Mouse (Mus musculus) ES-Bruce4 (cell line): ENCODE results near the gene Myo1g. TPM values are rescaled to one million over a fixed set of nuclear protein-coding genes. Genes with fewer than 3 reads are reported as not detected.
A peak's percentile ranks its signal among the peaks of the same experiment; 100 is the strongest.

Experiments used
- H3K27ac ChIP-seq: 2 replicates; pipeline ENCODE4 v1.5.1; 2012; ENCODE audit warnings: low read length, inconsistent platforms; ENCODE audit not compliant: insufficient read depth
- H3K27me3 ChIP-seq: 2 replicates; pipeline ENCODE4 v1.6.1; 2012; ENCODE audit warnings: mild to moderate bottlenecking, low read length, inconsistent platforms; ENCODE audit not compliant: control insufficient read depth, poor library complexity, insufficient read depth, severe bottlenecking
- H3K36me3 ChIP-seq: 2 replicates; pipeline ENCODE4 v1.6.1; 2012; ENCODE audit warnings: inconsistent platforms, mild to moderate bottlenecking, low read length, moderate library complexity; ENCODE audit not compliant: control insufficient read depth, poor library complexity, insufficient read depth, severe bottlenecking
- H3K4me1 ChIP-seq: one replicate; pipeline ENCODE4 v1.8.1; 2011; ENCODE audit warnings: low read length; ENCODE audit not compliant: control insufficient read depth, insufficient read depth
- H3K4me3 ChIP-seq: 2 replicates; pipeline ENCODE4 v1.5.1; 2011; ENCODE audit warnings: low read depth, mild to moderate bottlenecking, low read length
- H3K9ac ChIP-seq: 2 replicates; pipeline ENCODE4 v1.6.1; 2012; ENCODE audit warnings: low read depth, mild to moderate bottlenecking, inconsistent platforms; ENCODE audit not compliant: poor library complexity, severe bottlenecking
- H3K9me3 ChIP-seq: replicated peaks from 2 replicates; pipeline ENCODE4 v1.6.1; 2012; ENCODE audit warnings: mild to moderate bottlenecking, low read length, inconsistent platforms; ENCODE audit not compliant: control insufficient read depth, poor library complexity, insufficient read depth, severe bottlenecking
- CTCF ChIP-seq: IDR thresholded peaks from one replicate; pipeline ENCODE4 v1.8.1; 2011; ENCODE audit warnings: low read depth, low read length
- EP300 ChIP-seq: IDR thresholded peaks from 2 replicates; pipeline ENCODE4 v1.6.1; 2011; ENCODE audit warnings: low read depth, low read length; ENCODE audit not compliant: insufficient read depth
- POLR2A ChIP-seq: IDR thresholded peaks from one replicate; pipeline ENCODE4 v1.8.1; 2011; ENCODE audit warnings: low read length; ENCODE audit not compliant: insufficient read depth
- polyA plus RNA-seq: library from polyadenylated mRNA; stranded (reverse); fragments of >200 nt; gene quantifications from 2 replicates; pipeline ENCODE4 v1.2.4, GENCODE M21; 2011; ENCODE audit warnings: low read depth; ENCODE audit not compliant: missing spikeins, insufficient read depth, insufficient read length

Gene Myo1g
- 0.36 and 1.1 TPM in 2 replicates for polyA plus RNA-seq

DNA sequence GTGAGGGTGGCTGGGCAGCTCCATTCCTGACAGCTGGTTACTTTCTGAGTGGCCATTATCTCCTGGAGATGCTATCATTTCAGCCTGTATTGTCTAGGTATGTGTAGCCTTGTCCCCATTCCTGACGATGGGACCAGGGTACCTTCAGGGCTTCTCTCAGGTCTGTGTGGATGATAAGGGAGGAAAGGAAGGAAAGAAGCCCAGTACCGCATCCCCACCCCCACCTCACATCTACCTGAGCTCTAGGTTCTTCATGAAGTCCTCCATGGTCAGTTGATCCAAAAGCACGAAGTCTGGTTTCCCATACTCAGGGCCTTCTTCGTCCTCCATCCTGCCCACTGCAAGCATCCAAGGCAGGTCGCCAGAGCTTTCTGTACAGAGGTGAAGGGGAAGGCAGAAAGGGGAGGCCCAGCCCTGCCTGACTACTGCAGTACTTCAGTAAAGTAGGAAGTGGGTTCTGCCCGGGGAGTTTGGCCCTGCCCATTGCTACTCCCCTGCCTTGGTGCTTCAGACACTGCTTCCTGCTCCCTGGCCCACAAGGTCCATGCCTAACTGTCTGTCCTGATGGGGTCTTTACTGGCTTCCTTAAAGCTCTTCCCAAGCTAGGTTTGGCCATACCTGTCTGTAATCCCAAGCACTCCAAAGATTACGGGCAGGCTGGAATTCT is at the start of gene Myo1g:
TSS of gene Myo1g (minus strand) at position 459 of the 667 bp plus-strand sequence.
- peaks cover 16% of the 10 kb centered on the region for H3K36me3 ChIP-seq
- H3K27me3 ChIP-seq, result no peaks in the 10 kb centered on the region
- no peak within 1 kb of the TSS for H3K4me3 ChIP-seq
- H3K9me3 ChIP-seq, result no peaks in the 10 kb centered on the region
- 0 out of 2 replicates have a peak within 1 kb of the TSS, but pooled peaks have one; percentile 22 for H3K27ac ChIP-seq
- TF ChIP-seq EP300, result no peak
- no peak for TF ChIP-seq POLR2A
- TF ChIP-seq CTCF, result no peak
- peaks cover under 1% of the 10 kb centered on the region for H3K4me1 ChIP-seq
- H3K9ac ChIP-seq, result no peak within 1 kb of the TSS

DNA sequence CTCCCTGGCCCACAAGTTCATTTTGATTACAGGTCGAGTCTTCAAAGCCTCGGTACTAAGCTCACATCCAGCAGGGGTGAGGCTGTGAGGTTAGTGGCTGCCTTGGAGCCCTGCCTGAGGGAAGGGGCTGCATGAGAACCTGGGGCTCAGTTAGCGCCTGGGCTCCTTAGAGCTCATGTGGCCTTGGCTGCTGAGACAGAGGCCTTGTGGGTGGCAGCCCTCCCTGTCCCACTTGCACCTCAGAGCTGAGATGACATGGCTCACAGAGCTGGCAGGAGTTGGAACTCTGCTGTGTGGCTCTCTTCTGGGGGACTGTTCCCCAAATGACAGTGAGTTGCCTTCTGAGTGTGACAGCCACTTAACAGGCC is 48.6 kb upstream of the Myo1g start:
- Histone ChIP-seq H3K9me3 (no peaks in the 10 kb centered on the region), H3K36me3 (no peaks in the 10 kb centered on the region), H3K4me1 (no peaks in the 10 kb centered on the region), H3K9ac (no peak overlapping the region), H3K27ac (no peak overlapping the region), H3K27me3 (no peaks in the 10 kb centered on the region), H3K4me3 (no peak overlapping the region)
- TF ChIP-seq CTCF (no peak), POLR2A (no peak), EP300 (no peak)

DNA sequence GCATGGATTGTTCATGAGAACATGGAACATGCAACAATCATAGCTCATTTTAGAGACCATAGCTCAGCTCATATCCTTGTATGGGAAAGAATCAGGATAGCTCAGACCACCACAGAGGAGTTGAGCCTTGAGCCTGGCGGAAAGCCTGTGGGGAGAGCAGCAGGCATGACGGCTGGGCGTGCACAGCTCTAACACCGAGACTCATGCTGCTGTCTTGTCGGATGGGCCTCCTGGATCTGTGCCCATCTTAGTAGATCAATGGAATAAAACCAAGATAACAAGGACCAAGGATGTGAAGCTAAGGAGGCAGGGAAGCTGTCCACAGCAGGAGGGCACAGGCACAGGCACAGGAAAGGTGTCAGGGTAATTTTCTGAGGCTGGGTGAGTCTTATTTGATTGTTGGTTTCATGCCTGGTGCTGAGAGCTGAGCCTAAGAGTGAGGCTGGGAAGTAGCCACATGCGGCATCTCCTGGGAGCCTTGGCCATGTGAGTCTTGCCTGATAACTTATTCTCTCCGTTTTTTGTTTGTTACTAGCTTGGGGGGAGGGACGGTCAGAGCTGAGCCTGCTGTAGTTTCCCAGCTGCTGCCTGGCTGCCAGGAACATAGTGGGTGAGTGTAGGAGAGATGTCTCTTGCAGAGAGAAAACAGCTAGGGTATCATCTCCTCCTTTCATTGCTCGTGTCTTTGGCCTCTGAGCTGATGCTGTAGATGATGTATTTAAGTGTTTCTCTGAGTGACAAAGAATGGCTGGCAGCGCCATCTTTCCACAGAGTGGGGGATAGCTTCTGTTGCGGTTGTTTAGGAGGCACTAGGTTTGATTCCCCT is 48.0 kb upstream of the Myo1g start:
- Histone ChIP-seq H3K9ac (no peak overlapping the region), H3K27ac (no peak overlapping the region)

DNA sequence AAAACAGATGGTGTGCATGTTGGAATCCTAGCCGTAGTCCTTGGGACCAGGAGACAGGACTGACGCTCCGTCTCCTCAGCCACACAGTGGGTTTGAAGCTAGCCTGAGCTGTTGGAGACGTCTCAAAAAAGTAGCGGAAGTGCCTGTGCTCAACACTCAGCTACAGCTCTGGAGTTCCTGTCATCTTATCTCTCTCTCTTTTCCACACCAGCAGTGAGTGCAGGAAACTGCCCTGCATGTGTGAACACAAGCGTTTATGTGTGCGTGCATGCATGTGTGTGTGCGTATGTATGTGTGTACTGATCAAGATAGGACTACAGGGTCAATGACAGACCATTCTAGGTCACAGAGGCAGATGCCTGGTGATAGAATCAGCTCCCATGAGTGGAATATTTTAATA is 47.2 kb upstream of the Myo1g start:
- Histone ChIP-seq H3K27me3 (no peaks in the 10 kb centered on the region), H3K27ac (no peak overlapping the region), H3K4me3 (no peak overlapping the region), H3K9ac (no peak overlapping the region), H3K36me3 (no peaks in the 10 kb centered on the region), H3K9me3 (no peaks in the 10 kb centered on the region), H3K4me1 (no peaks in the 10 kb centered on the region)
- no peak for TF ChIP-seq EP300
- TF ChIP-seq POLR2A, result no peak
- TF ChIP-seq CTCF, result no peak

More for the DNA sequence above, 48.0 kb upstream of the Myo1g start:
- no peak overlapping the region for H3K4me3 ChIP-seq
- H3K4me1 ChIP-seq, result no peaks in the 10 kb centered on the region
- no peaks in the 10 kb centered on the region for H3K9me3 ChIP-seq
- H3K27me3 ChIP-seq, result no peaks in the 10 kb centered on the region
- H3K36me3 ChIP-seq, result no peaks in the 10 kb centered on the region
- no peak for TF ChIP-seq EP300
- no peak for TF ChIP-seq CTCF
- no peak for TF ChIP-seq POLR2A

DNA sequence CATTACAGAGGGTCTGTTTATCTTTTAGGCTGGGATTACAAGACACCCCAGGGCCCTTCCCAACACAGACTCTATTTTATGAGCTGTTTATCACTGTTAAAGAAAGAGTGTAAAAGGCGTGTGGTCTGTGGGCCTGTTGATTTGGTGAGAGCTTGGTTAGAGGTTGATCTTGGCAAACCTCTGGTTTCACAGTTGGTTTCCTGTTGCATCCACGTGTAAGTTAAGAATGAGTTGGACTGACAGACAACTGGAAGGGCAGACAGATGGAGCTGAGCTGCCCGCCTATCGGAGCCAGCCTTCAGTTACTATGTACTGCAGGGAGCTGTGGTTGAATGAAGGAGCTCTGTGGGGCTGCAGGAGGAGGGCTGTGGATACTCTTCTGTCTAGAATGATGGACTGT is 45.7 kb upstream of the Myo1g start:
- TF ChIP-seq POLR2A, result no peak
- TF ChIP-seq CTCF, result no peak
- no peak for TF ChIP-seq EP300
- H3K4me3 ChIP-seq, result no peak overlapping the region
- no peaks in the 10 kb centered on the region for H3K27me3 ChIP-seq
- no peaks in the 10 kb centered on the region for H3K9me3 ChIP-seq
- H3K9ac ChIP-seq, result no peak overlapping the region
- H3K4me1 ChIP-seq, result no peaks in the 10 kb centered on the region
- H3K36me3 ChIP-seq, result no peaks in the 10 kb centered on the region
- H3K27ac ChIP-seq, result no peak overlapping the region

DNA sequence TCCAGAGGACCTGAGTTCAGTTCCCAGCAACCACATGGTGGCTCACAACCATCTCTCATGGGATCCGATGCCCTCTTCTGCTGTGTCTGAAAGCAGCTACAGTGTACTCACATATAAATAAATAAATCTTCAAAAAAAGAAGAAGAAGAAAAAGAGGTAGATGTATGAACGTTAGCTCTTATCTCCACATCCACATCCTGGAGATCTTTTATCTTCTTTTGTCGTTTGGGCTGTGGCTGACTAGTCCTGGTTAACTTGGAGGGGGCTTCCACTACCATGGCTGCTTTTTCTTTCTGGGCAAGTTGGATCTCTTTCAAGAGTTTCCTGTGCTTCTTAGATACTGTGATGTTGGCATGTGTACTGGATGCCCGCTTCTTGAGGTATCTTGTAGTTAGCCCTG is 42.4 kb upstream of the Myo1g start:
- Histone ChIP-seq H3K27me3 (no peaks in the 10 kb centered on the region), H3K9ac (no peak overlapping the region), H3K36me3 (no peaks in the 10 kb centered on the region), H3K4me3 (no peak overlapping the region), H3K4me1 (peaks cover 2% of the 10 kb centered on the region), H3K27ac (no peak overlapping the region), H3K9me3 (no peaks in the 10 kb centered on the region)
- TF ChIP-seq CTCF, result no peak
- no peak for TF ChIP-seq EP300
- no peak for TF ChIP-seq POLR2A
